Mouse (Mus musculus) CD4-positive naive resting alpha-beta T cell, adult 76 days (primary cell): ENCODE data around the gene Nhsl2. TPM values are rescaled to one million over a fixed set of nuclear protein-coding genes. Genes with fewer than 3 reads are reported as not detected.

Source experiments
- total RNA-seq: library from RNA; stranded (reverse); gene quantifications from one replicate; pipeline ENCODE4 v1.2.4, GENCODE M21; 2023

The Nhsl2 gene
- total RNA-seq: 2.2 TPM

GRCm38 (mm10) chrX:101849281-101849821 is at the start of gene Nhsl2:
Gene Nhsl2, plus strand, starts transcription at chrX:101849385.

GRCm38 (mm10) chrX:102070591-102071471 is 221.6 kb downstream of the Nhsl2 start, which contains the start of gene Rtl5:
Gene Rtl5, minus strand, starts transcription at chrX:102071304.

GRCm38 (mm10) chrX:102119042-102119864 is 270.1 kb downstream of the Nhsl2 start, which contains the start of gene Pin4:
Gene Pin4, plus strand, starts transcription at chrX:102119447.

Other genes with a start within 250 kb of the Nhsl2 start
- gene Ogt, start 209.3 kb upstream of the Nhsl2 start, total RNA-seq: 209 TPM
- 2.1 TPM for gene Cxcr3, start 115.1 kb upstream of the Nhsl2 start, total RNA-seq
- gene Gm4779, start 55.0 kb upstream of the Nhsl2 start, total RNA-seq: not detected
- not detected for gene 8030474K03Rik, start 54.7 kb upstream of the Nhsl2 start, total RNA-seq
- 0.59 TPM for gene Rtl5, start 221.9 kb downstream of the Nhsl2 start, total RNA-seq